In genomic region chr4:24763451-24763850, GRCm38 (mm10) we compare ENCODE assay signal across 12 mouse cellular contexts.
DNase-seq lines count a peak whose midpoint lies in the region.
"Had no signal": no experiment of that assay in that cellular context is flagged by ENCODE, and none has a peak within 500 bp of the region (broad histone marks: within the 10 kb centered on the region; RNA-seq: fewer than 3 reads in every experiment).

No protein-coding gene starts in this region.

- peak; percentile 22 for DNase-seq in cerebellum, adult 11 months
- DNase-seq in cerebellum, postnatal 4 days (ENCODE audit: low spot score in 2 of 2): no peak
- peak; percentile 47 for DNase-seq in cerebellum, adult 11-12 months
- peak; percentile 50 for DNase-seq in cerebellum, adult 9-10 months
- DNase-seq in lung, postnatal 4 days: no peak
- no peak for DNase-seq in adrenal gland, postnatal 10 days
- DNase-seq in c-Kit-positive CD71-positive TER-119-positive erythroid progenitor cells, embryonic 14.5 days (ENCODE audit: low spot score): no peak
- DNase-seq: adrenal gland, adult 8-10 months; forebrain, postnatal 0 days; gastrocnemius, postnatal 14 days; heart, postnatal 36 days; kidney, adult 2 months had no signal

Comparison
In these comparisons a context has a peak if more than half of its experiments do, and no peak if none do; other contexts are left out.
1. DNase-seq: peak in cerebellum, adult 11 months (single experiment), cerebellum, adult 11-12 months (single experiment) and cerebellum, adult 9-10 months (single experiment); none in cerebellum, postnatal 4 days (0 of 2), lung, postnatal 4 days (0 of 2), adrenal gland, postnatal 10 days (single experiment) and c-Kit-positive CD71-positive TER-119-positive erythroid progenitor cells, embryonic 14.5 days (single experiment).